Mouse (Mus musculus) liver, embryonic 16.5 days (tissue): ENCODE results near the gene Olfr816. TPM values are rescaled to one million over a fixed set of nuclear protein-coding genes. Genes with fewer than 3 reads are reported as not detected.
"Not testable (repeated sequence)": the region's sequence is repeated elsewhere in the genome, so short reads cannot be mapped to it uniquely, and the experiment has no call there.

Source experiments
- ATAC-seq: fragments of 200-750 bp; cut with Nextera tagmentation; 2 replicates; pipeline ENCODE4 v1.8.0; 2017; ENCODE audit warnings: low read depth, mild to moderate bottlenecking, moderate number of reproducible peaks, moderate library complexity
- H3K27ac ChIP-seq: fragments of 300-500 bp; sonication (generic); 2 replicates; pipeline ENCODE4 v1.5.1; 2014; ENCODE audit warnings: mild to moderate bottlenecking, low read length
- H3K27me3 ChIP-seq: fragments of 300-500 bp; sonication (generic); 2 replicates; pipeline ENCODE4 v1.6.1; 2014; ENCODE audit warnings: low read depth, low read length, mixed read lengths; ENCODE audit not compliant: control insufficient read depth, insufficient read depth
- H3K36me3 ChIP-seq: fragments of 300-500 bp; sonication (generic); 2 replicates; pipeline ENCODE4 v1.6.1; 2014; ENCODE audit warnings: mild to moderate bottlenecking; ENCODE audit not compliant: control insufficient read depth, insufficient read depth
- H3K4me1 ChIP-seq: fragments of 300-500 bp; sonication (generic); 2 replicates; pipeline ENCODE4 v1.6.1; 2014; ENCODE audit warnings: low read depth, low read length, mixed read lengths; ENCODE audit not compliant: control insufficient read depth
- H3K4me2 ChIP-seq: fragments of 300-500 bp; sonication (generic); 2 replicates; pipeline ENCODE4 v1.6.1; 2014; ENCODE audit warnings: low read depth, low read length, mixed read lengths
- H3K4me3 ChIP-seq: fragments of 300-500 bp; sonication (generic); 2 replicates; pipeline ENCODE4 v1.5.1; 2014; ENCODE audit warnings: low read depth, mild to moderate bottlenecking, low read length
- H3K9ac ChIP-seq: fragments of 300-500 bp; sonication (generic); 2 replicates; pipeline ENCODE4 v1.6.1; 2014; ENCODE audit warnings: low read depth, low read length
- H3K9me3 ChIP-seq: fragments of 300-500 bp; sonication (generic); replicated peaks from 2 replicates; pipeline ENCODE4 v1.6.1; 2016; ENCODE audit warnings: low read length; ENCODE audit not compliant: control insufficient read depth
- WGBS: fragments of 180-500 bp; shearing (Covaris S2); extraction: QIAGEN DNeasy Blood & Tissue Kit; methylation state at CpG from one replicate; pipeline ENCODE4 v1.1.7; 2014; ENCODE audit not compliant: insufficient replicate concordance; 5-methylcytosine and 5-hydroxymethylcytosine counted together
- polyA plus RNA-seq: library from polyadenylated mRNA; unstranded; fragments of >200 nt; fragmentation: Nextera tagmentation; extraction: Ambion mirVana; gene quantifications from 2 replicates; pipeline ENCODE4 v1.2.1, GENCODE M21; 2015

Gene Olfr816
- not detected in 2 replicates for polyA plus RNA-seq

DNA sequence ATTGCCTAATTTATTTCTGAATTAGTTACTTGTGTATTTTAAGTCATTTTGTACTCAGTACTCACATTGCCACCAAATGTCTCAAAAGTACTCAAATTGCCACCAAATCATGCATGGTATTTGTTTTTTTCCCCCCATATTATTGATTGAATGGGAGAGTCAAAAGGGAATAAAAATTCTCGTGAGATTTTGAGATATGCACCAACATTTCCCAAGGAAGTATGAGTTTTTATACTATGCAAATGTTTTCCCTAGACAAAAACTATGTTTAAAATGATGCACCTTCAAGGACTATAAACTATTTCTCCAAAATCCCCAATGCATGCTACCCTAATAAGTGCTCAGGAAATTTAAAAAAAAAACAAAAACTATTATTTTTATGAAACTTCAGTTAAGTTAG lies at the start of gene Olfr816:
Gene Olfr816 (minus strand): TSS at position 101 of the 400 bp plus-strand sequence.
- ATAC-seq: no peak
- H3K9me3 ChIP-seq: no peaks in the 10 kb centered on the region; the same call in 1 of the 2 replicates
- no peaks in the 10 kb centered on the region for H3K36me3 ChIP-seq
- no peak within 1 kb of the TSS for H3K9ac ChIP-seq
- H3K4me3 ChIP-seq: no peak within 1 kb of the TSS
- H3K27ac ChIP-seq: no peak within 1 kb of the TSS
- H3K4me1 ChIP-seq: no peaks in the 10 kb centered on the region
- no peak within 1 kb of the TSS for H3K4me2 ChIP-seq
- H3K27me3 ChIP-seq: no peaks in the 10 kb centered on the region
- 35% methylated on average over 1 of the region's 1 CpGs for WGBS

- Histone ChIP-seq H3K27ac (no peak within 1 kb of the TSS), H3K4me2 (no peak within 1 kb of the TSS), H3K27me3 (no peaks in the 10 kb centered on the region), H3K9ac (no peak within 1 kb of the TSS), H3K4me3 (no peak within 1 kb of the TSS), H3K4me1 (no peaks in the 10 kb centered on the region), H3K36me3 (no peaks in the 10 kb centered on the region), H3K9me3 (no peaks in the 10 kb centered on the region)
- ATAC-seq: no peak
- 66% methylated on average over 2 of the region's 2 CpGs for WGBS
Measured at GRCm38 (mm10) chr10:129949000-129949399, 33.6 kb upstream of the Olfr816 start, which contains the start of gene Olfr818. Gene Olfr818 (minus strand): TSS chr10:129949100.

DNA sequence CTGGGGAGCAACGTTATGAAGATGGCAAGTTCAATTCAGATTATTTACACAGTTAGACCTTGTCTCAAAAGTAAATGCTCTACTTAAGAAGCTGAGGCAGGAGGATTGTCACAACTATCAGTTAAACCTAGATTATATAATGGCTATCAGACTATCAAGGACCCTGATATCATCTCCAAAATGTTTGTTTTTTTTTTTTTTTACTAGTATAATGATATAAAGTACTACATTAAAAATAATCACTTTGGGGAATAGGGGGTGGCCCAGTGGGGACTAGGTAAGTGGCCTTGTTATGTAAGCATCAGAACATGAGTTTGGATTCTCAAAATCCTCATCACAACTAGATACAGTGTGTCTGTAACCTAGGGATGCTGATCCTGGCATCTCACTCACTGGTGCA lies 9.6 kb downstream of the Olfr816 start, which contains the start of gene Olfr815:
Gene Olfr815 (minus strand): TSS at position 101 of the 400 bp plus-strand sequence.
- H3K9ac ChIP-seq, H3K4me2 ChIP-seq, H3K9me3 ChIP-seq, H3K27me3 ChIP-seq, H3K4me1 ChIP-seq, ATAC-seq, H3K27ac ChIP-seq, H3K4me3 ChIP-seq, H3K36me3 ChIP-seq: not testable (repeated sequence)
- WGBS: no CpG with 5 or more reads among the region's 1 CpGs

- Histone ChIP-seq H3K36me3 (no peaks in the 10 kb centered on the region), H3K9ac (no peak overlapping the region), H3K9me3 (no peaks in the 10 kb centered on the region), H3K4me3 (no peak overlapping the region), H3K4me2 (no peak overlapping the region), H3K27ac (no peak overlapping the region), H3K27me3 (no peaks in the 10 kb centered on the region), H3K4me1 (no peaks in the 10 kb centered on the region)
- ATAC-seq: no peak
- WGBS: 68% methylated on average over 7 of the region's 7 CpGs
Measured at GRCm38 (mm10) chr10:129885934-129886333, 29.5 kb downstream of the Olfr816 start.

DNA sequence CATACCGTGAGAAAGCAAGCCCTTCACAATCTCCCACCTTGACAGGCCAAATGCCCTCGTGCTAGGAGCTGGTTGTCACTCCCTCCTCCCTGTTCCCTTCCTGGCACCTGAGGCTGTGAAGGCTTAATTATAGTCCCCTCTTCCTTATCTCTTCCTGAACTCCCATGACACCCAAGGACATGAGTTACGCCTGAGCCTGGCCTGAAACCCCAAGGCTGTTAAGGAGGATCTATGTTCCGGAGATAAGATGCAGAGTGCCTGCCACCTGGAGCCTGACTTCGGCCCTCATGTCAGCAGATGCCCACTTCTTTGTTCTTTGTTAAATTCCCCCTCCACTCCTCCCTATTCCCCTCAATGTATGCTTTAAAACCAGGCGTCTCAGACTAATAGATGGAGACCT lies 29.9 kb downstream of the Olfr816 start:
- not testable (repeated sequence) for ATAC-seq

DNA sequence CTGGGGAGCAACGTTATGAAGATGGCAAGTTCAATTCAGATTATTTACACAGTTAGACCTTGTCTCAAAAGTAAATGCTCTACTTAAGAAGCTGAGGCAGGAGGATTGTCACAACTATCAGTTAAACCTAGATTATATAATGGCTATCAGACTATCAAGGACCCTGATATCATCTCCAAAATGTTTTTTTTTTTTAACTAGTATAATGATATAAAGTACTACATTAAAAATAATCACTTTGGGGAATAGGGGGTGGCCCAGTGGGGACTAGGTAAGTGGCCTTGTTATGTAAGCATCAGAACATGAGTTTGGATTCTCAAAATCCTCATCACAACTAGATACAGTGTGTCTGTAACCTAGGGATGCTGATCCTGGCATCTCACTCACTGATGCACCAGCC lies 35.6 kb downstream of the Olfr816 start, which contains the start of gene Olfr814:
Gene Olfr814 (minus strand): TSS at position 101 of the 400 bp plus-strand sequence.
- ATAC-seq, H3K4me2 ChIP-seq, H3K4me3 ChIP-seq, H3K9me3 ChIP-seq, H3K27me3 ChIP-seq, H3K27ac ChIP-seq, H3K36me3 ChIP-seq, H3K9ac ChIP-seq, H3K4me1 ChIP-seq: not testable (repeated sequence)
- WGBS: no CpG with 5 or more reads among the region's 1 CpGs

More for the DNA sequence above, 29.9 kb downstream of the Olfr816 start:
- not testable (repeated sequence) for H3K9me3 ChIP-seq, H3K4me2 ChIP-seq, H3K27ac ChIP-seq, H3K9ac ChIP-seq, H3K4me1 ChIP-seq, H3K36me3 ChIP-seq, H3K4me3 ChIP-seq, H3K27me3 ChIP-seq
- WGBS: 52% methylated on average over 6 of the region's 6 CpGs

Other genes with a start within 250 kb of the Olfr816 start
- gene Olfr801, start 241.7 kb downstream of the Olfr816 start, polyA plus RNA-seq: not detected in 2 replicates
- gene Olfr802, start 227.4 kb downstream of the Olfr816 start, polyA plus RNA-seq: not detected in 2 replicates
- gene Olfr803, start 221.3 kb downstream of the Olfr816 start, polyA plus RNA-seq: not detected in 2 replicates
- gene Olfr804, start 212.4 kb downstream of the Olfr816 start, polyA plus RNA-seq: not detected in 2 replicates
- not detected in 2 replicates for gene Olfr805, start 186.2 kb downstream of the Olfr816 start, polyA plus RNA-seq
- gene Olfr806, start 173.7 kb downstream of the Olfr816 start, polyA plus RNA-seq: not detected in 2 replicates
- not detected in 2 replicates for gene Olfr807, start 157.8 kb downstream of the Olfr816 start, polyA plus RNA-seq
- not detected in 2 replicates for gene Olfr808, start 150.1 kb downstream of the Olfr816 start, polyA plus RNA-seq
- gene Olfr809, start 141.0 kb downstream of the Olfr816 start, polyA plus RNA-seq: not detected in 2 replicates
- gene Olfr810, start 120.7 kb downstream of the Olfr816 start, polyA plus RNA-seq: not detected in 2 replicates
- gene Olfr811, start 111.2 kb downstream of the Olfr816 start, polyA plus RNA-seq: not detected in 2 replicates
- not detected in 2 replicates for gene Olfr812, start 69.5 kb downstream of the Olfr816 start, polyA plus RNA-seq
- not detected in 2 replicates for gene Olfr813, start 60.2 kb downstream of the Olfr816 start, polyA plus RNA-seq
- gene Olfr814, start 35.7 kb downstream of the Olfr816 start, polyA plus RNA-seq: not detected in 2 replicates
- not detected in 2 replicates for gene Olfr815, start 9.7 kb downstream of the Olfr816 start, polyA plus RNA-seq
- not detected in 2 replicates for gene Olfr818, start 33.5 kb upstream of the Olfr816 start, polyA plus RNA-seq
- not detected in 2 replicates for gene Olfr819, start 51.7 kb upstream of the Olfr816 start, polyA plus RNA-seq
- gene Olfr247, start 60.5 kb upstream of the Olfr816 start, polyA plus RNA-seq: not detected in 2 replicates
- not detected in 2 replicates for gene Gm10310, start 69.5 kb upstream of the Olfr816 start, polyA plus RNA-seq
- gene Olfr820, start 97.0 kb upstream of the Olfr816 start, polyA plus RNA-seq: not detected in 2 replicates
- gene Olfr821, start 114.8 kb upstream of the Olfr816 start, polyA plus RNA-seq: not detected in 2 replicates
- not detected in 2 replicates for gene Olfr822, start 155.6 kb upstream of the Olfr816 start, polyA plus RNA-seq
- gene Olfr823, start 199.8 kb upstream of the Olfr816 start, polyA plus RNA-seq: not detected in 2 replicates
- not detected in 2 replicates for gene Olfr824, start 214.4 kb upstream of the Olfr816 start, polyA plus RNA-seq